Mouse (Mus musculus): ENCODE measurements around the gene Mmp19. TPM values are rescaled to one million over a fixed set of nuclear protein-coding genes. Genes with fewer than 3 reads are reported as not detected.

The Mmp19 gene
- total and polyA plus RNA-seq, 2 experiments from 2014 or later = 0.36 to 0.57 TPM

DNA sequence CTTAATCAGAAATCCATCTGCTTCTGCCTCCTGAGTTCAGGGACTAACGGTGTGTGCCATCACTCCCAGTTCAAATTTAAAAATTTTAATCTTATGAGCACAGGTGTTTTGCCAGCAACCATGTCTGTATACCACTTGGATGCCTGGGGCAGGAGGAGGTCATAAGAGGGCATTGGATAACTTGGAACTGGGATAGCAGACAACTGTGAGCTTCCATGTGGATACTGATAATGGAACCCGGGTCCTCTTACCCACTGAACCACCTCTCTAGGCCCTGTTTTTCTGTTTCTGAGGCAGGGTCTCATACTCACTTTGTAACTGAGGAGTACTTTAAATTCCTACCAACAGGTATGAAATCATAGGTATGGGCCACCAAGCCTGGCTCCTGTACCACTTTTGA, 12.3 kb upstream of the Mmp19 start:
- TF ChIP-seq CTCF (IDR thresholded peaks at IDR 0.05; ENCODE audit: low read depth) = no peak
- Histone ChIP-seq H3K4me3 (ENCODE audit: low read depth, low read length) (no peak overlapping the region), H3K4me2 (ENCODE audit: low read depth) (no peak overlapping the region), H3K4me1 (ENCODE audit: insufficient read depth) (no peaks in the 10 kb centered on the region), H3K27me3 (ENCODE audit: insufficient read depth, low read length) (no peaks in the 10 kb centered on the region), H3K36me3 (ENCODE audit: insufficient read depth) (no peaks in the 10 kb centered on the region), H3K9ac (no peak overlapping the region), H3K27ac (ENCODE audit: low read depth, low read length) (no peak overlapping the region), H3K9me3 (ENCODE audit: low read length) (0 out of 2 replicates have a peak, but pooled peaks cover 3% of the 10 kb centered on the region)
- DNase-seq (no peak), ATAC-seq (no peak)
- WGBS = 90% methylated on average over 2 of the region's 2 CpGs

DNA sequence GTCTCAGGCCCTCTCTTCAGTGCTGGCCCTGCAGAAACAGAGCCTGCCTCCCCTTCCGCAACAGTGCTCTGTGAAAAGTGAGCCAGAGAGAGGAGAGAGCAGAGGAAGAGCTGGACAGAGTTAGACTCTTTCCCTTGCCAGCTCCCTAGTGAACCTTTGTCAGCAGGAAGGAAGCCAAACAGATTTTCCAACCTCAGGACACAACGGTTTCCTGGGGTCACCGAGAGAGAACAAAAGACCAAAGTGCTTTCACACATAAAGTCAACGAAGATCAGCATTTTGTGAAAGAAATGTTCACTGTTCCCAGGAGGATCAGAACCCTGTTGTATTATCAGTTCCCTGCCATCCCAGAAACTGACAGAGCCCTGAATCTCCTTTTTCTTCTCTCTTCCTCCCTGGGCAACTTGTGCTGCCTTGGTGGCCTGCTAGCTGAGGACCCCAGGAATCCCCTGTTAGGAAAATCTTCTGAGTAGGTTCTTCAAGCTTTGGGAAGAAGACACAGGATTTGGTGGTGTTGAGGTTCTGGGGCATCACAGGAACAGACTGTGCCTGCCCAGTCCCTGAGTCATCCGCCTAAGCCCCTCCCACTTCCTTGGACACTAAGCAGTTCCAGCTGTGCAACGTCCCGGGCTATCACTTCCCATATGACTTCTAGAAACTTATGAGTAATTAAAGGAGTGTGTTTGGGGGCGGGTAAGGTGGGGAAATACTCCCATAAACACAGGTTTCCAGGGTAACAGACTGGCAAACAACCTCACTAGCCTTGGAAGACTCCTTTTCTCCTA, 11.5 kb upstream of the Mmp19 start:
- no peak for DNase-seq
- Histone ChIP-seq H3K27me3 (ENCODE audit: insufficient read depth, low read length) (no peaks in the 10 kb centered on the region), H3K9me3 (ENCODE audit: low read length) (peaks cover 3% of the 10 kb centered on the region; the same call in 1 of the 2 replicates), H3K4me2 (ENCODE audit: low read depth) (no peak overlapping the region), H3K27ac (ENCODE audit: low read depth, low read length) (no peak overlapping the region), H3K4me3 (ENCODE audit: low read depth, low read length) (no peak overlapping the region), H3K4me1 (ENCODE audit: insufficient read depth) (no peaks in the 10 kb centered on the region), H3K9ac (no peak overlapping the region), H3K36me3 (ENCODE audit: insufficient read depth) (no peaks in the 10 kb centered on the region)
- TF ChIP-seq CTCF (IDR thresholded peaks at IDR 0.05; ENCODE audit: low read depth) = no peak
- WGBS = 39% methylated on average over 8 of the region's 8 CpGs
- no peak for ATAC-seq

DNA sequence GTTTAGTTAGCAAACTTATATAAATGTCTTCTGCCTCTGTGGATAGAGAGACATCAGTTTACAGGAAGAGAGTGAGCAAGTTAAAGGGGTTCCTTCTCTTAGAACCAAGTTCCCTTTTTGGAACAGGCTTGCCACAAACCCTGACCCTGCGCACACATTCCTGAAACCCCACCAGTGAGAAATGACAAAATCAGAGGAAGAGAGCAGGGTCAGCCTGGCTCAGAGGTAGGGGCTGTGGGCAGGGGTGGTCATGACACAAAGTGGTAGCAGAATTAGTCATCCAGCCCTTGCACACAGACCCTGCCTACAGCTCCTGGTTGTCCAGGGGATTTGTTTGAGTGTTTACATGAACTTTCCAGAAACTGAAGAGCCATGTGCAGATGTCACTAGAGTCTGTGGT, 10.5 kb upstream of the Mmp19 start:
- H3K9ac ChIP-seq = no peak overlapping the region
- no peak for TF ChIP-seq CTCF (IDR thresholded peaks at IDR 0.05; ENCODE audit: low read depth)
- WGBS = 95% methylated on average over 1 of the region's 1 CpGs
- no peak overlapping the region for H3K27ac ChIP-seq (ENCODE audit: low read depth, low read length)
- H3K4me3 ChIP-seq (ENCODE audit: low read depth, low read length) = no peak overlapping the region
- ATAC-seq (no peak), DNase-seq (no peak)
- no peaks in the 10 kb centered on the region for H3K36me3 ChIP-seq (ENCODE audit: insufficient read depth)
- H3K27me3 ChIP-seq (ENCODE audit: insufficient read depth, low read length) = no peaks in the 10 kb centered on the region
- no peaks in the 10 kb centered on the region for H3K4me1 ChIP-seq (ENCODE audit: insufficient read depth)
- H3K9me3 ChIP-seq (ENCODE audit: low read length) = peaks cover 3% of the 10 kb centered on the region; the same call in 1 of the 2 replicates
- H3K4me2 ChIP-seq (ENCODE audit: low read depth) = no peak overlapping the region

DNA sequence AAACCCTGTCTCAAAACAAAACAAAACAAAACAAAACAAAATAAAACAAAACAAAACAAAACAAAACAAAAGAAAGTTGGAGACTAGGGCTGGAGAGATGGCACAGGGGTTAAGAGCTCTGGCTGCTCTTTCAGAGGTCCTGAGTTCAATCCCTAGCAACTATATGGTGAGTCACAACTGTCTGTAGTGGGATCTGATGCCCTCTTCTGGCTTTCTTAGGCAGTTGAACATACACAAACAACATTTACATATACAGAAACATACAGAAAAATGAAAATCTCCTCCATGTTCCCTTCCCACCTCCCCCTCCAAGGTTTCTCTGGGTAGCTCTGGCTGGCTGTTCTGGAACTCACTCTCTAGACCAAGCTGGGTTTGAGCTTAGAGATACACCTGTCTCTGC, 1.3 kb downstream of the Mmp19 start:
- TF ChIP-seq CTCF (IDR thresholded peaks at IDR 0.05; ENCODE audit: low read depth) = no peak

DNA sequence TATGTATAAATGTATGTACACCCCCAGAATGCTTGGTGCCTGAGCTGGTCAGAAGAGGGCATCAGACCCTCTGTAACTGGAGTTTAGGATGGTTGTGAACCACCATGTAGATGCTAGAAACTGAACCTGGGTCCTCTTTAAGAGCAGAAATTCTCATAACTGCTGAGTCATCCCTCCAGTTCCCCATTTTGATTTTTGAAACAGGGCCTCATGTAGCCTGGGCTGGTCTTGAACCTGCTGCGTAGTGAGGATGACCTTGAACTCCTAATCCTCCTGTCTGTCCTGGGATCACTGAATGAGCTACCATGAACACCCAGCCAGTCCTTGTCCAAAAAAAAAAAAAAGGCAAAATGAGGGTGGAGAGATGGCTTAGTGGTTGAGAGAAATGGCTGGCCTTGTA, 2.5 kb downstream of the Mmp19 start:
- no peaks in the 10 kb centered on the region for H3K27me3 ChIP-seq (ENCODE audit: insufficient read depth, low read length)
- H3K4me2 ChIP-seq (ENCODE audit: low read depth) = no peak overlapping the region
- no peak overlapping the region for H3K9ac ChIP-seq
- no peaks in the 10 kb centered on the region for H3K9me3 ChIP-seq (ENCODE audit: low read length)
- TF ChIP-seq CTCF (IDR thresholded peaks at IDR 0.05; ENCODE audit: low read depth) = no peak
- H3K4me3 ChIP-seq (ENCODE audit: low read depth, low read length) = no peak overlapping the region
- no peak overlapping the region for H3K27ac ChIP-seq (ENCODE audit: low read depth, low read length)
- no peaks in the 10 kb centered on the region for H3K36me3 ChIP-seq (ENCODE audit: insufficient read depth)
- DNase-seq (no peak), ATAC-seq (no peak)
- H3K4me1 ChIP-seq (ENCODE audit: insufficient read depth) = no peaks in the 10 kb centered on the region
- WGBS = 93% methylated on average over 1 of the region's 1 CpGs

More for the DNA sequence above, 1.3 kb downstream of the Mmp19 start:
- no peaks in the 10 kb centered on the region for H3K36me3 ChIP-seq (ENCODE audit: insufficient read depth)
- DNase-seq (no peak), ATAC-seq (no peak)
- H3K4me1 ChIP-seq (ENCODE audit: insufficient read depth) = no peaks in the 10 kb centered on the region
- no peak overlapping the region for H3K9ac ChIP-seq
- H3K4me3 ChIP-seq (ENCODE audit: low read depth, low read length) = no peak overlapping the region
- no peaks in the 10 kb centered on the region for H3K9me3 ChIP-seq (ENCODE audit: low read length)
- H3K27me3 ChIP-seq (ENCODE audit: insufficient read depth, low read length) = no peaks in the 10 kb centered on the region
- no peak overlapping the region for H3K4me2 ChIP-seq (ENCODE audit: low read depth)
- no peak overlapping the region for H3K27ac ChIP-seq (ENCODE audit: low read depth, low read length)

GRCm38 (mm10) chr10:128794391-128794790, 3.7 kb downstream of the Mmp19 start:
- no peak for DNase-seq
- no peak overlapping the region for H3K27ac ChIP-seq (ENCODE audit: low read depth, low read length)
- ATAC-seq = no peak

DNA sequence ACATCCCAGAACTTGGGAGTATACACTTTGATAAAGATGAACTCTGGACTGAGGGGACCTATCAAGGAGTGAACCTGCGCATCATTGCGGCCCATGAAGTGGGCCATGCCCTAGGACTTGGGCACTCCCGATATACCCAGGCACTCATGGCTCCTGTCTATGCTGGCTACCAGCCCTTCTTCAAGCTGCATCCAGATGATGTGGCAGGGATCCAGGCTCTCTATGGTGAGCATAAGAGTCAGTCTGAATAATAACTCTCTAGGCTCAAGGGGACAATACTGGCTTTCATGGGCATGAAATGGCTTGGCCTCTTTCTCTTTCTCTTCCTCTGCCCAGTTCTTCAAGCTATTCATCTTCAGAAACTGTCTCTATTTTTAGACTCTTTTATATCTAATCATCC, 4.9 kb downstream of the Mmp19 start:
- H3K27ac ChIP-seq (ENCODE audit: low read depth, low read length) = no peak overlapping the region
- TF ChIP-seq CTCF (IDR thresholded peaks at IDR 0.05; ENCODE audit: low read depth) = no peak
- no peaks in the 10 kb centered on the region for H3K27me3 ChIP-seq (ENCODE audit: insufficient read depth, low read length)
- no peaks in the 10 kb centered on the region for H3K4me1 ChIP-seq (ENCODE audit: insufficient read depth)
- WGBS = 87% methylated on average over 3 of the region's 3 CpGs
- no peak overlapping the region for H3K4me3 ChIP-seq (ENCODE audit: low read depth, low read length)
- no peak overlapping the region for H3K9ac ChIP-seq
- ATAC-seq = no peak
- no peak for DNase-seq
- H3K4me2 ChIP-seq (ENCODE audit: low read depth) = no peak overlapping the region
- no peaks in the 10 kb centered on the region for H3K9me3 ChIP-seq (ENCODE audit: low read length)
- no peaks in the 10 kb centered on the region for H3K36me3 ChIP-seq (ENCODE audit: insufficient read depth)

More at GRCm38 (mm10) chr10:128794391-128794790, 3.7 kb downstream of the Mmp19 start:
- H3K9me3 ChIP-seq (ENCODE audit: low read length) = no peaks in the 10 kb centered on the region
- WGBS = 92% methylated on average over 5 of the region's 5 CpGs
- H3K27me3 ChIP-seq (ENCODE audit: insufficient read depth, low read length) = no peaks in the 10 kb centered on the region
- H3K36me3 ChIP-seq (ENCODE audit: insufficient read depth) = no peaks in the 10 kb centered on the region
- no peak for TF ChIP-seq CTCF (IDR thresholded peaks at IDR 0.05; ENCODE audit: low read depth)
- H3K4me1 ChIP-seq (ENCODE audit: insufficient read depth) = no peaks in the 10 kb centered on the region
- no peak overlapping the region for H3K4me2 ChIP-seq (ENCODE audit: low read depth)
- H3K4me3 ChIP-seq (ENCODE audit: low read depth, low read length) = no peak overlapping the region
- no peak overlapping the region for H3K9ac ChIP-seq

All from forebrain, postnatal 0 days (tissue).